Mouse (Mus musculus) hindbrain, embryonic 16.5 days (tissue): Measurements from ENCODE around the gene Lgr4. TPM values are rescaled to one million over a fixed set of nuclear protein-coding genes. Genes with fewer than 3 reads are reported as not detected.

Experiments
- ATAC-seq: fragments of 200-750 bp; cut with Nextera tagmentation; 2 replicates; pipeline ENCODE4 v1.8.0; 2017; ENCODE audit warnings: moderate TSS enrichment, moderate library complexity
- H3K27ac ChIP-seq: fragments of 300-500 bp; sonication (generic); 2 replicates; pipeline ENCODE4 v1.5.1; 2014; ENCODE audit warnings: low read depth, mild to moderate bottlenecking, control low read depth, low read length, moderate library complexity
- H3K27me3 ChIP-seq: fragments of 300-500 bp; sonication (generic); replicated peaks from 2 replicates; pipeline ENCODE4 v1.6.1; 2014; ENCODE audit warnings: low read length; ENCODE audit not compliant: control insufficient read depth, insufficient read depth
- H3K36me3 ChIP-seq: fragments of 300-500 bp; sonication (generic); 2 replicates; pipeline ENCODE4 v1.6.1; 2014; ENCODE audit warnings: mild to moderate bottlenecking, low read length, moderate library complexity, mixed read lengths; ENCODE audit not compliant: control insufficient read depth, insufficient read depth
- H3K4me1 ChIP-seq: fragments of 300-500 bp; sonication (generic); 2 replicates; pipeline ENCODE4 v1.6.1; 2014; ENCODE audit warnings: low read depth, low read length; ENCODE audit not compliant: control insufficient read depth, insufficient read depth
- H3K4me2 ChIP-seq: fragments of 300-500 bp; sonication (generic); 2 replicates; pipeline ENCODE4 v1.6.1; 2014; ENCODE audit warnings: mild to moderate bottlenecking, low read length, control low read depth, moderate library complexity
- H3K4me3 ChIP-seq: fragments of 300-500 bp; sonication (generic); 2 replicates; pipeline ENCODE4 v1.5.1; 2014; ENCODE audit warnings: mild to moderate bottlenecking, low read length, control low read depth, moderate library complexity
- H3K9ac ChIP-seq: fragments of 300-500 bp; sonication (generic); 2 replicates; pipeline ENCODE4 v1.6.1; 2014; ENCODE audit warnings: low read depth, mild to moderate bottlenecking, control low read depth, low read length, moderate library complexity
- H3K9me3 ChIP-seq: fragments of 300-500 bp; sonication (generic); 2 replicates; pipeline ENCODE4 v1.6.1; 2014; ENCODE audit warnings: mild to moderate bottlenecking, low read length, moderate library complexity; ENCODE audit not compliant: control insufficient read depth
- WGBS: fragments of 180-500 bp; shearing (Covaris S2); extraction: QIAGEN DNeasy Blood & Tissue Kit; methylation state at CpG from one replicate; pipeline ENCODE4 v1.1.7; 2014; 5-methylcytosine and 5-hydroxymethylcytosine counted together
- polyA plus RNA-seq: library from polyadenylated mRNA; unstranded; fragments of >200 nt; fragmentation: Nextera tagmentation; extraction: Ambion mirVana; gene quantifications from 2 replicates; pipeline ENCODE4 v1.2.1, GENCODE M21; 2015

Lgr4 gene
- polyA plus RNA-seq, 1 experiment from 2014 or later, result 7.0 TPM

GRCm38 (mm10) chr2:109961174-109961573 lies 43.7 kb downstream of the Lgr4 start:
- H3K4me1 ChIP-seq, result peaks cover 4% of the 10 kb centered on the region; the same call in 1 of the 2 replicates
- H3K9ac ChIP-seq, result no peak overlapping the region
- H3K4me3 ChIP-seq, result no peak overlapping the region
- no peak for ATAC-seq
- no peak overlapping the region for H3K27ac ChIP-seq
- no peaks in the 10 kb centered on the region for H3K9me3 ChIP-seq
- H3K36me3 ChIP-seq, result no peaks in the 10 kb centered on the region
- no peaks in the 10 kb centered on the region for H3K27me3 ChIP-seq
- H3K4me2 ChIP-seq, result no peak overlapping the region
- WGBS, result 68% methylated on average over 4 of the region's 4 CpGs

GRCm38 (mm10) chr2:109963591-109964258 lies 46.3 kb downstream of the Lgr4 start:
- no peak for ATAC-seq
- WGBS, result 80% methylated on average over 5 of the region's 5 CpGs
- H3K4me2 ChIP-seq, result no peak overlapping the region

GRCm38 (mm10) chr2:109965753-109966420 lies 48.4 kb downstream of the Lgr4 start:
- Histone ChIP-seq H3K27ac (no peak overlapping the region), H3K36me3 (no peaks in the 10 kb centered on the region), H3K9ac (no peak overlapping the region), H3K27me3 (no peaks in the 10 kb centered on the region), H3K4me1 (no peaks in the 10 kb centered on the region), H3K9me3 (no peaks in the 10 kb centered on the region), H3K4me2 (no peak overlapping the region), H3K4me3 (no peak overlapping the region)
- WGBS, result 68% methylated on average over 9 of the region's 9 CpGs
- ATAC-seq, result no peak

More at GRCm38 (mm10) chr2:109963591-109964258, 46.3 kb downstream of the Lgr4 start:
- peaks cover 4% of the 10 kb centered on the region; the same call in 1 of the 2 replicates for H3K4me1 ChIP-seq
- H3K27me3 ChIP-seq, result no peaks in the 10 kb centered on the region
- H3K27ac ChIP-seq, result no peak overlapping the region
- no peak overlapping the region for H3K9ac ChIP-seq
- no peaks in the 10 kb centered on the region for H3K36me3 ChIP-seq
- no peak overlapping the region for H3K4me3 ChIP-seq
- H3K9me3 ChIP-seq, result no peaks in the 10 kb centered on the region

- no peak overlapping the region for H3K27ac ChIP-seq
- H3K9ac ChIP-seq, result no peak overlapping the region
- H3K9me3 ChIP-seq, result no peaks in the 10 kb centered on the region
- H3K4me3 ChIP-seq, result no peak overlapping the region
- 99% methylated on average over 4 of the region's 4 CpGs for WGBS
- no peak overlapping the region for H3K4me2 ChIP-seq
- no peaks in the 10 kb centered on the region for H3K4me1 ChIP-seq
- H3K27me3 ChIP-seq, result no peaks in the 10 kb centered on the region
- no peaks in the 10 kb centered on the region for H3K36me3 ChIP-seq
- no peak for ATAC-seq
Observed at GRCm38 (mm10) chr2:109966863-109967262, 49.4 kb downstream of the Lgr4 start.

- 83% methylated on average over 3 of the region's 3 CpGs for WGBS
- no peak overlapping the region for H3K4me3 ChIP-seq
- ATAC-seq, result no peak
- no peaks in the 10 kb centered on the region for H3K4me1 ChIP-seq
- no peaks in the 10 kb centered on the region for H3K9me3 ChIP-seq
- H3K27me3 ChIP-seq, result no peaks in the 10 kb centered on the region
- H3K36me3 ChIP-seq, result no peaks in the 10 kb centered on the region
- no peak overlapping the region for H3K9ac ChIP-seq
- H3K27ac ChIP-seq, result no peak overlapping the region
- no peak overlapping the region for H3K4me2 ChIP-seq
Observed at GRCm38 (mm10) chr2:109969381-109969780, 51.9 kb downstream of the Lgr4 start.

- Histone ChIP-seq H3K27ac (no peak overlapping the region), H3K4me3 (no peak overlapping the region), H3K4me1 (no peaks in the 10 kb centered on the region), H3K4me2 (no peak overlapping the region), H3K9me3 (no peaks in the 10 kb centered on the region), H3K9ac (no peak overlapping the region), H3K27me3 (no peaks in the 10 kb centered on the region), H3K36me3 (no peaks in the 10 kb centered on the region)
- WGBS, result 57% methylated on average over 10 of the region's 10 CpGs
- no peak for ATAC-seq
Observed at GRCm38 (mm10) chr2:109969926-109970532, 52.6 kb downstream of the Lgr4 start.

GRCm38 (mm10) chr2:109970744-109971410 lies 53.4 kb downstream of the Lgr4 start:
- Histone ChIP-seq H3K4me2 (no peak overlapping the region), H3K9ac (no peak overlapping the region), H3K27ac (no peak overlapping the region), H3K27me3 (no peaks in the 10 kb centered on the region), H3K9me3 (no peaks in the 10 kb centered on the region), H3K4me1 (no peaks in the 10 kb centered on the region), H3K4me3 (no peak overlapping the region), H3K36me3 (no peaks in the 10 kb centered on the region)
- 63% methylated on average over 8 of the region's 8 CpGs for WGBS
- no peak for ATAC-seq

GRCm38 (mm10) chr2:109972310-109972709 lies 54.9 kb downstream of the Lgr4 start:
- H3K4me2 ChIP-seq, result no peak overlapping the region
- H3K9ac ChIP-seq, result no peak overlapping the region
- WGBS, result 88% methylated on average over 2 of the region's 2 CpGs
- H3K9me3 ChIP-seq, result no peaks in the 10 kb centered on the region
- no peak for ATAC-seq
- H3K27ac ChIP-seq, result no peak overlapping the region
- no peaks in the 10 kb centered on the region for H3K27me3 ChIP-seq
- H3K36me3 ChIP-seq, result no peaks in the 10 kb centered on the region
- H3K4me3 ChIP-seq, result no peak overlapping the region
- no peaks in the 10 kb centered on the region for H3K4me1 ChIP-seq

GRCm38 (mm10) chr2:109972922-109973321 lies 55.5 kb downstream of the Lgr4 start:
- WGBS, result 78% methylated on average over 7 of the region's 7 CpGs
- no peak for ATAC-seq

More at GRCm38 (mm10) chr2:109972922-109973321, 55.5 kb downstream of the Lgr4 start:
- Histone ChIP-seq H3K27me3 (no peaks in the 10 kb centered on the region), H3K9me3 (no peaks in the 10 kb centered on the region), H3K4me1 (no peaks in the 10 kb centered on the region), H3K36me3 (no peaks in the 10 kb centered on the region), H3K27ac (no peak overlapping the region), H3K4me3 (no peak overlapping the region), H3K4me2 (no peak overlapping the region), H3K9ac (no peak overlapping the region)
